Mouse (Mus musculus) limb, embryonic 14.5 days (tissue): ENCODE results near the gene Ddx1. TPM values are rescaled to one million over a fixed set of nuclear protein-coding genes. Genes with fewer than 3 reads are reported as not detected.

Experiments used
- ATAC-seq: fragments of 200-750 bp; cut with Nextera tagmentation; 2 replicates; pipeline ENCODE4 v1.8.0; 2017; ENCODE audit warnings: low read depth, moderate number of reproducible peaks, moderate TSS enrichment; ENCODE audit not compliant: low FRiP score
- DNase-seq: peaks from one replicate; pipeline ENCODE4 v3.0.0-alpha.2; 2015; ENCODE audit warnings: low spot score
- H3K27ac ChIP-seq: fragments of 300-500 bp; sonication (generic); replicated peaks from 2 replicates; pipeline ENCODE4 v1.5.1; 2014; ENCODE audit warnings: low read depth, mild to moderate bottlenecking, low read length, moderate library complexity, mixed read lengths
- H3K27me3 ChIP-seq: fragments of 300-500 bp; sonication (generic); 2 replicates; pipeline ENCODE4 v1.6.1; 2014; ENCODE audit warnings: low read length, mixed read lengths; ENCODE audit not compliant: control insufficient read depth, insufficient read depth
- H3K36me3 ChIP-seq: fragments of 300-500 bp; sonication (generic); 2 replicates; pipeline ENCODE4 v1.6.1; 2014; ENCODE audit warnings: mild to moderate bottlenecking, low read length, moderate library complexity, mixed read lengths; ENCODE audit not compliant: control insufficient read depth, insufficient read depth
- H3K4me1 ChIP-seq: fragments of 300-500 bp; sonication (generic); 2 replicates; pipeline ENCODE4 v1.6.1; 2014; ENCODE audit warnings: antibody characterized with exemption, low read length, mixed read lengths; ENCODE audit not compliant: control insufficient read depth, insufficient read depth
- H3K4me2 ChIP-seq: fragments of 300-500 bp; sonication (generic); replicated peaks from 2 replicates; pipeline ENCODE4 v1.6.1; 2014; ENCODE audit warnings: low read depth, mild to moderate bottlenecking, low read length, moderate library complexity; ENCODE audit not compliant: severe bottlenecking
- H3K4me3 ChIP-seq: fragments of 300-500 bp; sonication (generic); replicated peaks from 2 replicates; pipeline ENCODE4 v1.5.1; 2014; ENCODE audit warnings: low read length
- H3K9ac ChIP-seq: fragments of 300-500 bp; sonication (generic); 2 replicates; pipeline ENCODE4 v1.6.1; 2014; ENCODE audit warnings: mild to moderate bottlenecking, low read depth, low read length, moderate library complexity; ENCODE audit not compliant: severe bottlenecking
- H3K9me3 ChIP-seq: fragments of 300-500 bp; sonication (generic); 2 replicates; pipeline ENCODE4 v1.6.1; 2016; ENCODE audit warnings: low read length; ENCODE audit not compliant: control insufficient read depth
- POLR2A ChIP-seq: fragments of 200-500 bp; IDR thresholded peaks from 2 replicates; pipeline ENCODE4 v1.8.0; 2012; ENCODE audit warnings: inconsistent platforms, mild to moderate bottlenecking, moderate library complexity, borderline replicate concordance; ENCODE audit not compliant: insufficient read depth, insufficient read length; ENCODE audit errors: extremely low read depth
- WGBS: fragments of 180-500 bp; shearing (Covaris S2); extraction: QIAGEN DNeasy Blood & Tissue Kit; methylation state at CpG from one replicate; pipeline ENCODE4 v1.1.7; 2014; 5-methylcytosine and 5-hydroxymethylcytosine counted together
- polyA plus RNA-seq, 2 experiments: library from polyadenylated mRNA; depleted of rRNA in 1 of 2; stranded (reverse) in 1 of 2; unstranded in 1 of 2; fragments of >200 nt; fragmentation: Nextera tagmentation in 1 of 2; extraction: Ambion mirVana in 1 of 2; gene quantifications; 2 replicates each; pipeline versions ENCODE4 v1.2.1 to v1.2.3; 2012 to 2014

Ddx1 gene
- polyA plus RNA-seq (2012; rRNA removed) (36.8 and 62.8 TPM in 2 replicates), polyA plus RNA-seq (2014; fragmentation: Nextera tagmentation; extraction: Ambion mirVana) (135 and 145 TPM in 2 replicates)

GRCm38 (mm10) chr12:13248691-13249572 is at the start of gene Ddx1:
TSS of gene Ddx1 (minus strand) at chr12:13249213.
- DNase-seq (peak; percentile 66), ATAC-seq (peak; percentile 94)
- WGBS, result 3% methylated on average over 59 of the region's 59 CpGs
- peaks cover 11% of the 10 kb centered on the region for H3K36me3 ChIP-seq
- peak within 1 kb of the TSS; percentile 70 for H3K4me3 ChIP-seq
- no peaks in the 10 kb centered on the region for H3K27me3 ChIP-seq
- TF ChIP-seq POLR2A, result peak; percentile 83; the same call in 1 of the 2 replicates
- peak within 1 kb of the TSS; percentile 52 for H3K4me2 ChIP-seq
- H3K9ac ChIP-seq, result peak within 1 kb of the TSS; percentile 93
- 0 out of 2 replicates have a peak, but pooled peaks cover 5% of the 10 kb centered on the region for H3K4me1 ChIP-seq
- no peaks in the 10 kb centered on the region for H3K9me3 ChIP-seq
- H3K27ac ChIP-seq, result peak within 1 kb of the TSS; percentile 85

- Histone ChIP-seq H3K9me3 (no peaks in the 10 kb centered on the region), H3K4me3 (no peak overlapping the region), H3K4me2 (no peak overlapping the region), H3K36me3 (peaks cover 31% of the 10 kb centered on the region), H3K4me1 (peaks cover 2% of the 10 kb centered on the region; the same call in 1 of the 2 replicates), H3K27me3 (no peaks in the 10 kb centered on the region), H3K9ac (no peak overlapping the region), H3K27ac (no peak overlapping the region)
- peak; percentile 41; the same call in 1 of the 2 replicates for ATAC-seq
- TF ChIP-seq POLR2A, result no peak
- WGBS, result 29% methylated on average over 3 of the region's 3 CpGs
- peak; percentile 26 for DNase-seq
These were observed 44.4 kb upstream of the Ddx1 start for GRCm38 (mm10) chr12:13293421-13293881.

GRCm38 (mm10) chr12:13291453-13291852 is 42.4 kb upstream of the Ddx1 start:
- no peak for DNase-seq
- Histone ChIP-seq H3K27ac (no peak overlapping the region), H3K27me3 (no peaks in the 10 kb centered on the region), H3K4me3 (no peak overlapping the region), H3K9me3 (no peaks in the 10 kb centered on the region), H3K36me3 (peaks cover 35% of the 10 kb centered on the region), H3K9ac (no peak overlapping the region), H3K4me1 (peaks cover 2% of the 10 kb centered on the region; the same call in 1 of the 2 replicates), H3K4me2 (no peak overlapping the region)
- WGBS, result 85% methylated on average over 2 of the region's 2 CpGs
- TF ChIP-seq POLR2A, result no peak
- no peak for ATAC-seq

- Histone ChIP-seq H3K27me3 (no peaks in the 10 kb centered on the region), H3K9me3 (no peaks in the 10 kb centered on the region), H3K9ac (peak overlapping the region; percentile 84), H3K36me3 (peaks cover 6% of the 10 kb centered on the region; the same call in 1 of the 2 replicates), H3K4me1 (0 out of 2 replicates have a peak, but pooled peaks cover 5% of the 10 kb centered on the region), H3K4me2 (peak overlapping the region; percentile 57), H3K27ac (no peak overlapping the region), H3K4me3 (peak overlapping the region; percentile 84)
- TF ChIP-seq POLR2A, result no peak
- ATAC-seq (no peak), DNase-seq (no peak)
- WGBS, result 46% methylated on average over 16 of the region's 16 CpGs
These were observed 20.8 kb upstream of the Ddx1 start for GRCm38 (mm10) chr12:13269570-13270390.
